Mouse (Mus musculus) T-cell, adult 2 months (primary cell): ENCODE results near the gene Olfr729.

Source experiments
- DNase-seq: peaks from one replicate; pipeline ENCODE4 v3.0.0; 2022; ENCODE audit warnings: low spot score

Gene Olfr729

DNA sequence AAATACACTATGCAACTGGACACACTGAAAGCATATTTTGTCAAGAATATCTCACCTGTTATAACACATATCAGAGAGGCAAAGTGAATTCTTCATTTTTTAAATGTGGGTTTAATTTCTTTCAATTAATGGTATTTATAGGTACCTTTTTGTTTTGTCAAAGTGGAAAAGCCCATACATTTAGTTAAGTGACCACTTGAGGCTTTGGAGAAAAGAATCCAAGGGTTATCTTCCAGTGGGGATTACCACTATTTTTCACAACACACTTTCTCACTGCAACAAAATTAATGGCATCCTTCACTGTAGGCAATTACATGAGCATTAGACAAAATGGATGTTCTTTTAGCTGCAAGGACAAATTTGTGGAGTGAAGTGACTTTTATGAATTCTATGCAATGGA, at the start of gene Olfr729:
Gene Olfr729, minus strand, starts transcription at position 101 of the 400 bp plus-strand sequence.
- no peak for DNase-seq

DNA sequence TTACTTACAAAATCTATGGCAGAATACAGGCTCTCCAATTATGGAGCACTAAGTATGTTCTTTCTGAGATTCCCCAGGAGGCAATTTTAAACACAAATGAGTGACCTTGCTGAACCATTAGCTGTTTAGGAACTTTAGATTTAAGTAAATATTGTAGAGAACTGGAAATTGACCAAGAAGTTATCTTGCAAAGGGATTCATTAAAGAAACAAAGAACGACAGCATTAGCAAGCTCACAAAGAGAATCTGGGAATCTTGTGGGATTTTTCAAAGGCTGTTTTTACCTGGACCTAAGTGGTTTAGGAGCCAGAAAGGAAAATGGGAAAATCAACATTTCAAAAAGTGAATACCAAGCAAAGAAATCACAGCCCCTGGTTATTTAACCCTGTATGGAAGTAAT, 35.4 kb upstream of the Olfr729 start, which contains the start of gene Olfr730:
Gene Olfr730, minus strand, starts transcription at position 101 of the 400 bp plus-strand sequence.
- no peak for DNase-seq

DNA sequence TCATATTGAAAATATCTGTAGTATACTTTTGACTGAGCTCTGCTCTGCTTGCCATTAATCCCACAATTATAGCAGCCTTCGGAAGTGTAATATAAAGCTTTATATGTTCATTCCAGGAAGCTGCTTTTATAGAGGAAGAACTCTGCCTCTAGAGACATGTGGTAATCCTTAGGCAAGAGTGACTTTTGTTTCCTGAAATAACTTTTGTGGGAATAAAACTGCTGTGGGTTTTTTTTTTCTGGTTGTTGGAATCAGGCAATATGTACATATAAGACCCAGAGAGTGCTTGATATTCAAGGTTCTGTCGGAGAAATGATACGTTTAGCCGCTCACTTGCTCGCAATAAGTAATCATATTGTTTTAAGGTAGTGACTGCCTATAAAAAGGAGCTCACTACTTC, 10.1 kb downstream of the Olfr729 start, which contains the start of gene Olfr728:
Gene Olfr728, minus strand, starts transcription at position 101 of the 400 bp plus-strand sequence.
- no peak for DNase-seq

DNA sequence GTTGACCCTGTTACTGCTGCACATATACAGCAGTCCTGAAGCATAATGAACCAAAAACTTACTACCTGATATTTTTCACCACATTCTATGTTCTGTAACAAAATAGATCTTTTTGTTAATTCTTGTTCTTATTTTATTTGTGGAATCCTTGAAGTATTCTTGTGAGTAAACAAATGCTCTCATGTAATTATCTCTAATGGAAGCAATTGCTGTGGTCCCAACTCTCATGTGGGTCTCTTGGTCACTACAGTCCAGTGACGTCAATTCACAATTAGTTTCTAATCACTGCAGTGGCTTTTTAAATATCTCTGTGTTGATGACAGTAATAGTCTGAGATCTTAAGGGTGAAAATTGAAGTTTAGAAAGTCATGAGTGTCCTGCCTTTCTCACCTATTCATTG, 29.8 kb downstream of the Olfr729 start, which contains the start of gene Olfr727:
Gene Olfr727, plus strand, starts transcription at position 301 of the 400 bp plus-strand sequence.
- no peak for DNase-seq
